Mouse (Mus musculus) megakaryocyte, adult 5-6 weeks (primary cell): ENCODE measurements around the gene Nrbp1. TPM values are rescaled to one million over a fixed set of nuclear protein-coding genes. Genes with fewer than 3 reads are reported as not detected.

ENCODE experiments used
- total RNA-seq, 2 experiments: library from RNA; stranded (forward) in 1 of 2; stranded (reverse) in 1 of 2; fragments of 153-499, 151-499 nt in 1 of 2; fragments of 221-1000, 200-1000 nt in 1 of 2; gene quantifications; 2 replicates each; pipeline versions ENCODE4 v1.2.3 to v1.2.4; 2015 to 2017

The Nrbp1 gene
- total RNA-seq, 2 experiments from 2014 or later = 64.1 to 112 TPM

Other genes starting within 250 kb of the Nrbp1 start
- gene Atraid, start 192.6 kb upstream of the Nrbp1 start, total RNA-seq (2015) = 113 and 132 TPM in 2 replicates
- gene Atraid, start 192.6 kb upstream of the Nrbp1 start, total RNA-seq (2017) = 88.5 and 103 TPM in 2 replicates
- gene Slc5a6, start 191.9 kb upstream of the Nrbp1 start, total RNA-seq (2015) = 0.41 and 2.0 TPM in 2 replicates
- 1.3 and 1.4 TPM in 2 replicates for gene Slc5a6, start 191.9 kb upstream of the Nrbp1 start, total RNA-seq (2017)
- 5.1 and 9.4 TPM in 2 replicates for gene Cad, start 186.1 kb upstream of the Nrbp1 start, total RNA-seq (2015)
- gene Cad, start 186.1 kb upstream of the Nrbp1 start, total RNA-seq (2017) = 5.4 and 7.5 TPM in 2 replicates
- gene Dnajc5g, start 134.6 kb upstream of the Nrbp1 start, total RNA-seq (2015) = not detected in 2 replicates
- gene Dnajc5g, start 134.6 kb upstream of the Nrbp1 start, total RNA-seq (2017) = not detected in 2 replicates
- not detected in 2 replicates for gene Slc30a3, start 132.6 kb upstream of the Nrbp1 start, total RNA-seq (2015)
- gene Slc30a3, start 132.6 kb upstream of the Nrbp1 start, total RNA-seq (2017) = not detected in 2 replicates
- gene Trim54, start 124.2 kb upstream of the Nrbp1 start, total RNA-seq (2015) = not detected in 2 replicates
- gene Trim54, start 124.2 kb upstream of the Nrbp1 start, total RNA-seq (2017) = not detected in 2 replicates
- not detected in 2 replicates for gene Ucn, start 102.0 kb upstream of the Nrbp1 start, total RNA-seq (2015)
- gene Ucn, start 102.0 kb upstream of the Nrbp1 start, total RNA-seq (2017) = not detected in 2 replicates
- 30.3 and 40.5 TPM in 2 replicates for gene Mpv17, start 86.6 kb upstream of the Nrbp1 start, total RNA-seq (2015)
- 26.1 and 27.0 TPM in 2 replicates for gene Mpv17, start 86.6 kb upstream of the Nrbp1 start, total RNA-seq (2017)
- gene Gm29609, start 61.0 kb upstream of the Nrbp1 start, total RNA-seq (2015) = 0.22 and 1.3 TPM in 2 replicates
- gene Gm29609, start 61.0 kb upstream of the Nrbp1 start, total RNA-seq (2017) = 0.29 TPM in 1 of 2 replicates, not detected in the other
- 58.8 and 63.2 TPM in 2 replicates for gene Gtf3c2, start 60.7 kb upstream of the Nrbp1 start, total RNA-seq (2015)
- gene Gtf3c2, start 60.7 kb upstream of the Nrbp1 start, total RNA-seq (2017) = 43.0 and 43.1 TPM in 2 replicates
- gene Snx17, start 47.6 kb upstream of the Nrbp1 start, total RNA-seq (2015) = 52.3 and 65.5 TPM in 2 replicates
- 33.4 and 45.2 TPM in 2 replicates for gene Snx17, start 47.6 kb upstream of the Nrbp1 start, total RNA-seq (2017)
- gene Eif2b4, start 47.4 kb upstream of the Nrbp1 start, total RNA-seq (2015) = 21.9 and 25.2 TPM in 2 replicates
- gene Eif2b4, start 47.4 kb upstream of the Nrbp1 start, total RNA-seq (2017) = 21.3 and 31.5 TPM in 2 replicates
- 8.9 and 10.1 TPM in 2 replicates for gene Zfp513, start 38.6 kb upstream of the Nrbp1 start, total RNA-seq (2015)
- 7.2 and 8.1 TPM in 2 replicates for gene Zfp513, start 38.6 kb upstream of the Nrbp1 start, total RNA-seq (2017)
- gene Ppm1g, start 20.2 kb upstream of the Nrbp1 start, total RNA-seq (2015) = 54.8 and 69.0 TPM in 2 replicates
- gene Ppm1g, start 20.2 kb upstream of the Nrbp1 start, total RNA-seq (2017) = 107 and 121 TPM in 2 replicates
- not detected in 2 replicates for gene Gm9970, start 368 bp downstream of the Nrbp1 start, total RNA-seq (2015)
- not detected in 2 replicates for gene Gm9970, start 368 bp downstream of the Nrbp1 start, total RNA-seq (2017)
- gene Krtcap3, start 10.8 kb downstream of the Nrbp1 start, total RNA-seq (2015) = 5.1 and 5.4 TPM in 2 replicates
- 3.6 and 6.7 TPM in 2 replicates for gene Krtcap3, start 10.8 kb downstream of the Nrbp1 start, total RNA-seq (2017)
- 9.6 and 13.6 TPM in 2 replicates for gene Ift172, start 50.3 kb downstream of the Nrbp1 start, total RNA-seq (2015)
- gene Ift172, start 50.3 kb downstream of the Nrbp1 start, total RNA-seq (2017) = 14.2 and 25.0 TPM in 2 replicates
- gene Fndc4, start 55.2 kb downstream of the Nrbp1 start, total RNA-seq (2015) = not detected in 2 replicates
- not detected in 2 replicates for gene Fndc4, start 55.2 kb downstream of the Nrbp1 start, total RNA-seq (2017)
- not detected in 2 replicates for gene Gckr, start 56.6 kb downstream of the Nrbp1 start, total RNA-seq (2015)
- gene Gckr, start 56.6 kb downstream of the Nrbp1 start, total RNA-seq (2017) = not detected in 2 replicates
- gene Zfp512, start 211.6 kb downstream of the Nrbp1 start, total RNA-seq (2015) = 11.0 and 18.1 TPM in 2 replicates
- 20.6 and 24.2 TPM in 2 replicates for gene Zfp512, start 211.6 kb downstream of the Nrbp1 start, total RNA-seq (2017)
- gene 4930548H24Rik, start 244.9 kb downstream of the Nrbp1 start, total RNA-seq (2015) = not detected in 2 replicates
- 0.12 and 0.44 TPM in 2 replicates for gene 4930548H24Rik, start 244.9 kb downstream of the Nrbp1 start, total RNA-seq (2017)